In the genomic region with DNA sequence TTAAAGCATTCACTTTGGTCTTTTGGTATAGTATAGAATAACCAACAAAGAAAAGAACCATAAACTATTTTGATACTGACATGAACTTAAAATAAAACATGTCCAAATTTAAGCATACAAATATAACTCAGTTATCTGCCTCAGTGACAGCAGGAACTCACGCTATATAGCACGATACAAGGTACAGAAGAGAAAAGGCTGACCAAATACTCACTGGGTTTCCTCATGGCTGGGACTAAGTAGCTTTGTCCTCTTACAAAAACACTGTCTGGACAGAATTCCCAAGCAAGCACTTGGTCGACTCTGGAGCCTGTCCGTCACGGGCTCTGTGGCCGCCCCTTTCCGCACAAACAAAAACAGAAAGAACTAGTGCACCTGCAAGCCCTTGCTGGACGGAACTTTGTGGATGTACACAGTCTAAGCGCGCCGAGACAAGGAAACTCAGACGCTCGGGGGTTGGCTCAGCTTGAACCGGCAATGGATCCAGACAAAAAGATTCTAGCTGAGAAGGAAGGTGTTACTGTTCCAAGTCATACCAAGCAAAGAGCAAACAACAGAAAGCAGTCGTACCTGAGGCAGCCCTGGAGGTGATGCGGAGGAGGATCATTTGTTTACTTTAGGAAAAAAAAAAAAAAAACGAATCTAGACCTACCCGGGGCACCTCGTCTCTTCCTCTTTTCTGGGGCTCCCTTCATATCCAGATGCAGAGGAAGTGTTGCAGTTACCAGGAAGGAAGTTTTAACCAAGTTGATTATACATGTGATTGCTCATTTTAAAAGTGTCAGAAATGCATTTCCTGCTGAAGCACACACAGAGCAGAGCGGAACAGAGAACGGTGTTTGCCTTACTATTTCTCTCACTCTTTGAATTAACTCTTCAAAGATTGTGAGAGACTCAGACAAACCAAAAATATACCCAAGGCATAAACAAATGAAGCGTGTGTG, we compare ENCODE assay signal across 8 mouse cellular contexts. TPM values are rescaled to one million over a fixed set of nuclear protein-coding genes. Genes with fewer than 3 reads are reported as not detected.
DNase-seq lines count a peak whose midpoint lies in the region; ATAC-seq and TF ChIP-seq lines count a peak whose summit lies in the region.
"Had no signal": no experiment of that assay in that cellular context is flagged by ENCODE, and none has a peak within 500 bp of the region (broad histone marks: within the 10 kb centered on the region; RNA-seq: fewer than 3 reads in every experiment).

A gene (minus strand): TSS at position 712 of the 944 bp plus-strand sequence.

- no peak for ATAC-seq in limb, embryonic 14.5 days (ENCODE audit: low FRiP score, low read depth)

- no peaks in the 10 kb centered on the region for H3K9me3 ChIP-seq in limb, embryonic 14.5 days (ENCODE audit: control insufficient read depth, low read length)
- H3K9me3 ChIP-seq: hindbrain, embryonic 15.5 days had no signal

- no peak within 1 kb of the TSS for H3K27ac ChIP-seq in limb, embryonic 14.5 days (replicated peaks; ENCODE audit: low read depth, low read length)
- H3K27ac ChIP-seq: hindbrain, embryonic 15.5 days had no signal

- WGBS in limb, embryonic 14.5 days, result 70% methylated on average over 22 of the region's 22 CpGs

- no peak within 1 kb of the TSS for H3K9ac ChIP-seq in limb, embryonic 14.5 days (ENCODE audit: low read depth, low read length, severe bottlenecking)
- H3K9ac ChIP-seq: hindbrain, embryonic 15.5 days had no signal

- no peak for TF ChIP-seq POLR2A in limb, embryonic 14.5 days (IDR thresholded peaks at IDR 0.05; ENCODE audit: borderline replicate concordance, extremely low read depth, insufficient read depth, insufficient read length)

- no peaks in the 10 kb centered on the region for H3K36me3 ChIP-seq in limb, embryonic 14.5 days (ENCODE audit: control insufficient read depth, insufficient read depth, low read length)
- H3K36me3 ChIP-seq: hindbrain, embryonic 15.5 days had no signal

- H3K4me3 ChIP-seq in limb, embryonic 14.5 days (replicated peaks; ENCODE audit: low read length), result no peak within 1 kb of the TSS; the same call in 1 of the 2 replicates
- H3K4me3 ChIP-seq: hindbrain, embryonic 15.5 days had no signal

- H3K27me3 ChIP-seq in limb, embryonic 14.5 days (ENCODE audit: control insufficient read depth, insufficient read depth, low read length), result no peaks in the 10 kb centered on the region
- H3K27me3 ChIP-seq: hindbrain, embryonic 15.5 days had no signal

- peak; percentile 92 for DNase-seq in 416B (ENCODE audit: low read depth)
- DNase-seq in CD4-positive helper T cell, adult 2 months (ENCODE audit: low read depth, low spot score), result peak; percentile 76
- peak; percentile 38 for DNase-seq in heart, adult 8-10 months (ENCODE audit: low spot score)
- no peak for DNase-seq in limb, embryonic 14.5 days (ENCODE audit: low spot score)
- DNase-seq in natural killer cell, adult 2 months (ENCODE audit: low spot score in 2 of 2), result peak; percentile 33 to 49
- no peak for DNase-seq in adrenal gland, adult 2 months
- DNase-seq in gastrocnemius, adult 8-10 months (ENCODE audit: low spot score in 2 of 2), result no peak

- H3K4me2 ChIP-seq in limb, embryonic 14.5 days (replicated peaks; ENCODE audit: low read depth, low read length, severe bottlenecking), result 0 out of 2 replicates have a peak within 1 kb of the TSS, but pooled peaks have one; percentile 5
- H3K4me2 ChIP-seq: hindbrain, embryonic 15.5 days had no signal

- no peaks in the 10 kb centered on the region for H3K4me1 ChIP-seq in limb, embryonic 14.5 days (ENCODE audit: control insufficient read depth, insufficient read depth, low read length)

RNA-seq across cellular contexts. Expression of the gene that starts here (rescaled TPM):
- total RNA-seq in heart, adult 8-10 months (2022), result 1 to 10 TPM; 1.3 to 1.6 (median 1.5) TPM
- polyA plus RNA-seq in limb, embryonic 14.5 days (2012; rRNA removed), result 2.8 and 2.9 TPM in 2 replicates
- polyA plus RNA-seq in limb, embryonic 14.5 days (2014; fragmentation: Nextera tagmentation; extraction: Ambion mirVana), result 3.6 and 4.7 TPM in 2 replicates
- 1 to 10 TPM; 1.8 to 2.8 TPM for total RNA-seq in adrenal gland, adult 2 months (2021)
- polyA plus RNA-seq in adrenal gland, adult 2 months (2012; rRNA removed), result 0.73 and 0.75 TPM in 2 replicates
- total RNA-seq in gastrocnemius, adult 8-10 months (2022), result under 1 TPM; 0.27 to 0.59 (median 0.43) TPM

Comparison
In these comparisons a context has a peak if more than half of its experiments do, and no peak if none do; other contexts are left out.
1. DNase-seq: peak in 416B (single experiment), CD4-positive helper T cell, adult 2 months (single experiment), heart, adult 8-10 months (single experiment) and natural killer cell, adult 2 months (2 of 2); none in limb, embryonic 14.5 days (single experiment), adrenal gland, adult 2 months (single experiment) and gastrocnemius, adult 8-10 months (0 of 2).